Mouse (Mus musculus) spleen, adult 2 months (tissue): ENCODE measurements at regions not wholly inside any gene's neighbourhood (a gene's known extent, or its start where the extent isn't known, plus 50 kb on each side); places are given as distances from the start of the nearest gene placed in this dataset.

Source experiments
- CTCF ChIP-seq: fragments of 200-500 bp; IDR thresholded peaks from 2 replicates; pipeline ENCODE4 v1.5.1; 2011; ENCODE audit warnings: mild to moderate bottlenecking, inconsistent platforms; ENCODE audit not compliant: insufficient read depth, insufficient read length, insufficient replicate concordance; ENCODE audit errors: extremely low read depth
- POLR2A ChIP-seq: fragments of 200-500 bp; IDR thresholded peaks from 2 replicates; pipeline ENCODE4 v1.6.1; 2011; ENCODE audit warnings: low read depth, low read length, inconsistent platforms

GRCm38 (mm10) chr1:124730364-124730763, 685.0 kb upstream of the Dpp10 start:
- TF ChIP-seq CTCF (no peak), POLR2A (no peak)
